In genomic region chr3:69763630-69764565, GRCm38 (mm10) we compare ENCODE assay signal across 22 mouse cellular contexts. TPM values are rescaled to one million over a fixed set of nuclear protein-coding genes. Genes with fewer than 3 reads are reported as not detected.
DNase-seq lines count a peak whose midpoint lies in the region; ATAC-seq lines count a peak whose summit lies in the region.
"Had no signal": no experiment of that assay in that cellular context is flagged by ENCODE, and none has a peak within 500 bp of the region (broad histone marks: within the 10 kb centered on the region; RNA-seq: fewer than 3 reads in every experiment).

No protein-coding gene starts in this region.

- intact Hi-C loops in heart, postnatal 36 days (cut with DNase I) = no loop called here
- intact Hi-C loops in left cerebral cortex, postnatal 4 days (cut with DNase I) = no loop called here

- no peaks in the 10 kb centered on the region for H3K9me3 ChIP-seq in kidney, embryonic 16.5 days (ENCODE audit: low read length)
- H3K9me3 ChIP-seq: embryonic facial prominence, embryonic 13.5 days; intestine, embryonic 15.5 days; kidney, embryonic 15.5 days; limb, embryonic 13.5 days; megakaryocyte, embryonic 14.5 days; neural tube, embryonic 12.5 days had no signal

- H3K4me2 ChIP-seq in kidney, embryonic 16.5 days (replicated peaks; ENCODE audit: low read depth, low read length) = no peak overlapping the region
- H3K4me2 ChIP-seq: embryonic facial prominence, embryonic 13.5 days; intestine, embryonic 15.5 days; kidney, embryonic 15.5 days; limb, embryonic 13.5 days; neural tube, embryonic 12.5 days had no signal

- DNase-seq in heart, adult 11 months = peak; percentile 82
- DNase-seq in heart, postnatal 36 days = no peak
- peak; percentile 26 for DNase-seq in right cerebral cortex, adult 18-20 months
- DNase-seq in right cerebral cortex, postnatal 4 days = no peak
- DNase-seq in left cerebral cortex, postnatal 4 days = no peak
- no peak for DNase-seq in spleen, postnatal 14 days (ENCODE audit: low spot score in 2 of 2)
- DNase-seq: adrenal gland, postnatal 14 days; cerebellum, adult 11 months; cerebellum, postnatal 10 days; heart, adult 18-20 months; thymus, postnatal 36 days had no signal

- 91% methylated on average over 21 of the region's 21 CpGs for WGBS in kidney, embryonic 16.5 days

- H3K9ac ChIP-seq in kidney, embryonic 16.5 days (replicated peaks; ENCODE audit: low read length) = no peak overlapping the region
- H3K9ac ChIP-seq: embryonic facial prominence, embryonic 13.5 days; intestine, embryonic 15.5 days; kidney, embryonic 15.5 days; limb, embryonic 13.5 days; liver, embryonic 14.5 days; neural tube, embryonic 12.5 days had no signal

- H3K27ac ChIP-seq in kidney, embryonic 16.5 days (ENCODE audit: low read length) = no peak overlapping the region
- H3K27ac ChIP-seq: embryonic facial prominence, embryonic 13.5 days; intestine, embryonic 15.5 days; kidney, embryonic 15.5 days; limb, embryonic 13.5 days; liver, embryonic 14.5 days; neural tube, embryonic 12.5 days had no signal

- no peaks in the 10 kb centered on the region for H3K4me1 ChIP-seq in kidney, embryonic 16.5 days (ENCODE audit: insufficient read depth, low read length)
- H3K4me1 ChIP-seq: embryonic facial prominence, embryonic 13.5 days; intestine, embryonic 15.5 days; kidney, embryonic 15.5 days; limb, embryonic 13.5 days; megakaryocyte, embryonic 14.5 days; neural tube, embryonic 12.5 days had no signal

- no peak overlapping the region for H3K4me3 ChIP-seq in kidney, embryonic 16.5 days (ENCODE audit: low read length)
- H3K4me3 ChIP-seq: embryonic facial prominence, embryonic 13.5 days; intestine, embryonic 15.5 days; kidney, embryonic 15.5 days; limb, embryonic 13.5 days; megakaryocyte, embryonic 14.5 days; neural tube, embryonic 12.5 days had no signal

- no peaks in the 10 kb centered on the region for H3K27me3 ChIP-seq in kidney, embryonic 16.5 days (ENCODE audit: insufficient read depth, low read length)
- H3K27me3 ChIP-seq: CH12.LX; embryonic facial prominence, embryonic 13.5 days; intestine, embryonic 15.5 days; kidney, embryonic 15.5 days; limb, embryonic 13.5 days; megakaryocyte, embryonic 14.5 days; neural tube, embryonic 12.5 days had no signal

- 0 out of 2 replicates have a peak, but pooled peaks have one; percentile 45 for ATAC-seq in common myeloid progenitor, adult 5-6 weeks (replicated peaks; ENCODE audit: low read depth, poor library complexity, severe bottlenecking)
- ATAC-seq in kidney, embryonic 16.5 days (ENCODE audit: low FRiP score, low TSS enrichment) = no peak
- ATAC-seq: forebrain, embryonic 16.5 days had no signal

- peaks cover 18% of the 10 kb centered on the region; the same call in 1 of the 2 replicates for H3K36me3 ChIP-seq in kidney, embryonic 16.5 days (ENCODE audit: insufficient read depth, low read length)
- H3K36me3 ChIP-seq: intestine, embryonic 15.5 days had no signal

RNA-seq across cellular contexts. Expression of gene Nmd3, which starts 42.1 kb away (rescaled TPM):
- total RNA-seq in heart, postnatal 36 days (2021) = 10 to 100 TPM; 37.2 to 44.3 TPM
- total RNA-seq in common myeloid progenitor, adult 5-6 weeks (2017) = 82.3 and 97.0 TPM in 2 replicates
- 10 to 100 TPM; 50.8 to 54.6 TPM for total RNA-seq in left cerebral cortex, postnatal 4 days (2021)
- 152 and 153 TPM in 2 replicates for polyA plus RNA-seq in kidney, embryonic 16.5 days (2015; fragmentation: Nextera tagmentation; extraction: Ambion mirVana)

Comparison
In these comparisons a context has a peak if more than half of its experiments do, and no peak if none do; other contexts are left out.
1. DNase-seq: peak in heart, adult 11 months (single experiment) and right cerebral cortex, adult 18-20 months (single experiment); none in heart, postnatal 36 days (0 of 2), right cerebral cortex, postnatal 4 days (single experiment), left cerebral cortex, postnatal 4 days (single experiment) and spleen, postnatal 14 days (0 of 2).